Mouse (Mus musculus) embryonic fibroblast, embryonic 13.5 days (primary cell): ENCODE data around the gene Pygl. TPM values are rescaled to one million over a fixed set of nuclear protein-coding genes. Genes with fewer than 3 reads are reported as not detected.

Source experiments
- H3K27ac ChIP-seq: 2 replicates; pipeline ENCODE4 v1.5.1; 2012; ENCODE audit warnings: low read length, control low read depth, inconsistent platforms; ENCODE audit not compliant: insufficient read depth
- H3K4me1 ChIP-seq: 2 replicates; pipeline ENCODE4 v1.6.1; 2011; ENCODE audit warnings: low read length; ENCODE audit not compliant: control insufficient read depth, insufficient read depth
- H3K4me3 ChIP-seq: 2 replicates; pipeline ENCODE4 v1.5.1; 2011; ENCODE audit warnings: mild to moderate bottlenecking, control low read depth, low read length; ENCODE audit not compliant: insufficient read depth
- CTCF ChIP-seq: IDR thresholded peaks from 2 replicates; pipeline ENCODE4 v1.5.1; 2011; ENCODE audit warnings: mild to moderate bottlenecking, control low read depth, low read length, moderate library complexity, borderline replicate concordance; ENCODE audit not compliant: insufficient read depth
- POLR2A ChIP-seq: IDR thresholded peaks from 2 replicates; pipeline ENCODE4 v1.6.1; 2011; ENCODE audit warnings: low read depth, mild to moderate bottlenecking, control low read depth, low read length, moderate library complexity
- polyA plus RNA-seq: library from polyadenylated mRNA; stranded (reverse); fragments of >200 nt; gene quantifications from 2 replicates; pipeline ENCODE4 v1.2.4, GENCODE M21; 2011; ENCODE audit warnings: low read depth; ENCODE audit not compliant: missing spikeins, insufficient read length

Pygl gene
- 4.8 and 6.6 TPM in 2 replicates for polyA plus RNA-seq

DNA sequence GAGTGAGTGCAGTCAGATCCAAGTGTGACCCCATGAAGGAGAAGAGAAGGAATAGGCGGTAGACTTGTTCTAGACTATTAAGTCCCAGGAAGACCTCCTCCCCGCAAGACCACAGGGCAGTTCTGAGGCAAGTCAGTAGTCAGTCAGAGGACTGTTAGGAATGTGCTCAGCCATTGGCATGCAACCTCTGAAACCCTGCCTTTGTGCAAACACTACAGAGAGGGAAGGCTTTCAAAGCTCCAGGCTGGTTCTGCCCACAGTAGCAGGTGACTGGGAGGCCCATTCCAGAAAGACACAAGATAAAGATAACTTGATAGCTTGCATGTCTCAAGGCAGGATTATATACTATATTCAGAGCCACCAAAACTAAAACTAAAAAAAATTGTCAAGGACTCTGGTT, at the start of gene Pygl:
TSS of gene Pygl (minus strand) at position 195 of the 400 bp plus-strand sequence.
- H3K27ac ChIP-seq = no peak within 1 kb of the TSS
- H3K4me1 ChIP-seq = no peaks in the 10 kb centered on the region
- TF ChIP-seq CTCF = no peak
- no peak for TF ChIP-seq POLR2A
- H3K4me3 ChIP-seq = no peak within 1 kb of the TSS

DNA sequence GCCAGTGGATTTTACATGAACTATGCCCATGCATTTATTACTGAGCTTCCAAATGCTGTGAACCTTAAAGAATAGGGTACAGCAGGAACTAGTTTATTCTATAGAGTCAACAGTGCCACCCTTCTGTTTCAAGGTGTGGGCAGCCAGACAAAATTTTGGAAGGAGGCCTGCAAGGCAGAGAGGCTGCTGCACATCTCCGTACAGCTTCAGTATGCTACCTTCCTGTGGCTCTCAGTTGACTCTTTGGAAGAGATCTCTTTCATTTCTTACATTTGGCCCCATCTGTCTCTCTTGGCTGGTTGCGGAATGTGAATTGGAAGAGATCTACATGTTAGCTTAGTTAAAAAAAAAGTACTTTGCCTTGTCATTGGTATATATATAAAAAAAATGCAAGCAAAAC, 49.6 kb upstream of the Pygl start:
- Histone ChIP-seq H3K27ac (no peak overlapping the region), H3K4me3 (no peak overlapping the region), H3K4me1 (no peaks in the 10 kb centered on the region)
- TF ChIP-seq POLR2A (no peak), CTCF (no peak)

DNA sequence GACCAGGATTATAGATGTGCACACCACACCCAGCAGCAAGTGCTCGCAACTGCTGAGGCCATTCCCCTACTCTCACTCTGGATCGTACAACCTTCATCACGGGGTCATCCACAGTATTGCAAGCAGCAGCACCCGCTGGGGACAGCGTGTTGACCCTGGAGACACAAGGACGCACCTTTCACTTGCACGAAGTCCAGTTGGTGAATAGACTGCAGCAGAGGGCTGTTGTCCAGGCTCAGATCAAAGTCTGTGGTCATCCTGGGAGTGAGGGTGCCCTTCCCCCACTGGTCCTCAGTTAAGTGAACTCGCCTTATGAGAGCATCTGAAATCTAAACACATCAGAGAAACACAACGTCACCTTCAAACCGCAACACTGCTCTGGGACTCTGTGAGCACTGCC, 49.1 kb upstream of the Pygl start:
- Histone ChIP-seq H3K4me3 (no peak overlapping the region), H3K27ac (no peak overlapping the region), H3K4me1 (no peaks in the 10 kb centered on the region)
- no peak for TF ChIP-seq POLR2A
- no peak for TF ChIP-seq CTCF

DNA sequence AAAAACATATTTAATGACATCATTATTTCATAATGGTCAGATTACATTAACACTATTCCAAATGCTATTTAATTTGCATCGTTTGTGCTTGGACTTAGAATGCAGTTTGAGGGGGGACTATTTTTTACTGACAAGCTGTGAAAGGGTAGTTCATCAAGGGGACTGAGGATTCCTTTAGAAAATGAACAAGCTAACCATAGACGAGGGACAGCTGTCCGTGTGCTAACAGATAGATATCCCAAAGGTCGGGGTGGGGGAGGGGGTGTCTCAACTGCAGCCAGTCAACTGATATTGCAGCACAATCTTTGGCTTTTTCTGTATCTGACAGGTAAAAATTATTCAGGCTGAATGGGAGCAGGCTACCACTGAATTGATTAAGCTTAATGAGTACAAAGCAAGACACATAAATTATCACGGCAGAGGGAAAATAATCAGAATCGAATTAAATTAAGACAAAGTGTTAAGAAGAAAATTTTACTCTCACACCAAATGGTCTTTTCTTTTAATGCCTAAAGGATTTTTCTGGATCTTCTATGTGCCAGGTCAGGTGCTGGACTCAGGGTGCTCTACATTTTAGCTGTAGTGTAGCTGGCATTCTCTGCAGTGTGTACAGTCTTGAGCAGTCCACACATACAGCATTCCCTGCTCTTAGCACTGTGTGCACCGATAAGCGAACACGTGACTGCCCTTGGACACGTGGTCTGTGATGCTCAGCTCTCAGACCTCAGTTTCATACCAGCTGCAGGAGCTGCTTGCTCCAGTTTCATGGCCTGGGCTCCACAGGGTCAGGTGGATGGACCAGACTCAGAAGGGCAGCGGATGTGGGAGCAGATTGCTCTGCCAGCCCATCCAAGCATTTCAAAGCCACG, 46.0 kb upstream of the Pygl start:
- H3K4me1 ChIP-seq = no peaks in the 10 kb centered on the region
- H3K4me3 ChIP-seq = no peak overlapping the region
- TF ChIP-seq POLR2A (no peak), CTCF (no peak)

DNA sequence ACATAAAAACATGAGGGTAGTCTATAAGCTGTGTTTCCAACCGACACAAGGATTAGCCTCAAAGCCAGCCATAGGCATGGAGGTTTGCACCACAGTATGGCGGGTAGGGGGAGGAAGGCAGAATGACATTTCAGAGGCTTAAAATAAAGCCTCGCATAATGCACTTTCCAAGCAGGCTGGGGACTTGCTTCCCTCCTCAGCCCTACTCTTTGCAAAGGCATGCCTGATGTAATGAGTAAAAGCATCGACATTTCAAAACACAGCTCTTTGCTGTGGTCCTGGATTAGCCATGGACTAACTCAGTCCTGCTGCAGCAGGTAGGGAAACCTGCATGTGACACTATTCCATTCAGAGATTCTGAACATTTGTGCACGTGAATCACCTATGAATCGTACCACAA, 38.4 kb upstream of the Pygl start:
- H3K4me1 ChIP-seq = no peaks in the 10 kb centered on the region
- no peak overlapping the region for H3K4me3 ChIP-seq
- no peak overlapping the region for H3K27ac ChIP-seq
- TF ChIP-seq CTCF (no peak), POLR2A (no peak)

More for the DNA sequence above, 46.0 kb upstream of the Pygl start:
- no peak overlapping the region for H3K27ac ChIP-seq

DNA sequence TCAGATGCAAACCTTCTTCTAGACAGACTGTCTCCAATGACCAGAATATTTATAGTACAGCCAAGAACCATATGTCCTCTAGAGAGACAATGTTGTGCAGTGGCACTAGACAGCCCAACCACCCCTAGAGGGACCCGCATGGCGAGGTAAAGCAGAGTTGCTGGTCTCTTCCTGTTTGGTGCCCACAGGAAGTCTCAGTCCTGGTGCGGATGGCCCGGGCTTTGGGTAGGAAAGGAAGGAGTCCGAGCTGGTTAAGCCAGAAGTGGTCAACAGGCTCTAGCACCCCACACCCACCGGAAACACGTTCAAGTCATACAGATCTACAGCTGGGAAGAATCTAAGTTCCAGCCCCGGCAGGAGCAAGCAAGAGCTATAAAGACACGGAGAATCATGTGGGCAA, 36.0 kb upstream of the Pygl start:
- Histone ChIP-seq H3K4me1 (no peaks in the 10 kb centered on the region), H3K4me3 (no peak overlapping the region), H3K27ac (no peak overlapping the region)
- TF ChIP-seq POLR2A (no peak), CTCF (no peak)

DNA sequence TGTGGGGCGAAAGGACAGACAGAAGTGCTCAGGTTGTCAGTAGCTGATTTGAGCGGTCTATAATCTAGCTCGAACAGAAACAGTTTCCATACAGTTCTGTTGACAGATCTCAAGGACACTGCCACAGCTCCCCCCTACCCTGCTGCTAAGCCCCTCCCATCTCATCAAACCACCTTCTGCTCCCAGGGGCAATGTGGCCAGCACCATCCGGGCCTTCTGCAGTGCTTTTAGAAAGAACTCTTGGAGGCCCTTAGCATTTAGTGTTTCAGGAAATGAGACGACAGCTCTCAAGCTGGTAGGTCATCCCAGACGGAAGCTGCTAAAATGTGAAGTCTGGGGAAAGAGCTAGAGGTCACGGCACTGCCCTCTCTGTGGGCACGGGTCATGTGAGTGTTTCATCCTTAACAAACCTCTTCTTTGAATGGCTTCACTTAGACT, 35.2 kb upstream of the Pygl start:
- no peaks in the 10 kb centered on the region for H3K4me1 ChIP-seq
- H3K4me3 ChIP-seq = no peak overlapping the region
- TF ChIP-seq POLR2A = no peak
- TF ChIP-seq CTCF = no peak
- no peak overlapping the region for H3K27ac ChIP-seq

DNA sequence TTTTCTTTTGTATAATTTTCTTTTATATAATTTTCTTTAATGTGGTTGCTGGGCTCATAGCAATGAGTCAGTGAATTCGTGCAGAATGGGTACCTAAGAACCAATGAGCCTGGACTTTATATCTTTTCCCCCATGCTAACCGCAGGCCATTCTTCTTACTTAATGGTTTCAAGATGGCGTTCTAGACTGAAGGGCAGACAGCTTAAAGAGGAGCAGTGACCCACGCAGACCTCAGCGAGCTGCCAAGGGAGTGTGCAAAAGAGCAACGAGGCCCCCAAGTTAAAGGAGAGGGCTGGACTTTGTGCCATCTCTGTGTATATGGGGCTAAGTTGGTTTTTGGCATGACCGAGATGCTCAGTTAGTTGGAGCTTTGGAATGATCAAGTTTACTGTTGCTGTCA, 32.4 kb upstream of the Pygl start:
- Histone ChIP-seq H3K4me1 (no peaks in the 10 kb centered on the region), H3K27ac (0 out of 2 replicates have a peak overlapping the region, but pooled peaks have one; percentile 3), H3K4me3 (no peak overlapping the region)
- TF ChIP-seq POLR2A = no peak
- TF ChIP-seq CTCF = no peak

DNA sequence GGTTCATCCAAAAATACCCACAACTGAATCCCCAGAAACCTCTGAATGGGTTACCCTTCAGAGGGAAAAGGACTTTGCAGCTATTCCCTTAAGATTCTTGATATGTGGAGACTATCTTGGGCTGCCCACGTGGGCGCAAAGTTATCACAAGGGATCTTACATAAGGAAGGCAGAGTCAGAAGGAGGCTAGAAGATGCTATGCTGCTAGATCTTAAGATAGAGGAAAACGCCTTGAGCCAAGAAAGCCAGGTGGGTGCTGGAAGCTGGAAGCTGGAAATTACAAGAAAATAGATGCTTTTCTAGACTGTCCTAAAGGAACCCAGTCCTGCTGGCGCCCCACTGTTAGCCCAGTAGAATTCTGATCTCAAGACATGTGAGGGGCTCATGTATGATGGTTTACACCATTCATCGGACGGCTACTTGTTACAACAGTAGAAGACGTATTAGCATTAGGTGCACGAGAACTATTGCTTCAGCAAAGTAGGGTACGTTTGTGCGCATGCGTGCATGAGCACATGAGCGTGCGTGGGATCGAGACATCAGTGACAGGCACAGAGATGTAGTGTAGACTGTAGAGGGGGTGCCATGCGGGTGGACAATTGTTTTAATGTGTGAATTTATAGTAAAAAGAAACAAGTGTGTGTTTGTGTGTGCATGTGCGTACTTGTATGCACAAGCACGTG, 31.1 kb upstream of the Pygl start:
- Histone ChIP-seq H3K4me1 (no peaks in the 10 kb centered on the region), H3K4me3 (no peak overlapping the region), H3K27ac (no peak overlapping the region)
- TF ChIP-seq CTCF (no peak), POLR2A (no peak)

DNA sequence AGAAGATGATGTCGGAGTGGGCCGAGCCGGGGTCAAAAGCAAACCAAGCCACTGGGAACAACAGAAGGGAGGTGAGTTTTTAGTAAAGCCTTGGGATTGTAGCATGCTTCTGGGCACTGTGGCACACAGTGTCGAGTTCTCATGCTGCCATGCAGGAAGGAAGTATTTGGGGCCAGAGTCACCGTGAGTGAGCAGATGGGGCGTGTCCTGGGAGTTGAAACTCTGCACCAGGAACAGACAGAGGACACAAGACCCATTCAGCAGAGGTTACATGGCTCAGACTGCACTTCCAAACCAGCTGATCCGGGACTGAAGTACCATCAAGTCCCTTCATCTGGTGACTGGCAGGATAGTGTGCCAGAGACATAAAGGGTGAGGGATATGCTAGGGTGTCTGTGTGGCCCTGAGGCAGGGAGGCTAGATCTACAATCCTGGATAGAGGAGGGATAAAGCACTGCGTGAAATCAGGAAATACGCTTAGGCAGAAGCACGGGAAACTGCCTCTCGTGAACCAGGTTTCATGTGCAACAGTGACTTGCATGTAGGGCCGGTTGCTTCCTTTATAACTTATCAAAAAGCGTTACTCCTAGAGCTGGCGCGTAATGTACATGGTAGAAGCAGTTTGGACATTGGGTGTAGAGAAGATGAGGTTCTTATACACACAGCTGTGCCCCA, 20.1 kb upstream of the Pygl start:
- no peaks in the 10 kb centered on the region for H3K4me1 ChIP-seq
- H3K4me3 ChIP-seq = no peak overlapping the region
- no peak overlapping the region for H3K27ac ChIP-seq
- no peak for TF ChIP-seq CTCF
- no peak for TF ChIP-seq POLR2A
